Mouse (Mus musculus): ENCODE data around the gene Myt1l.

Myt1l gene

DNA sequence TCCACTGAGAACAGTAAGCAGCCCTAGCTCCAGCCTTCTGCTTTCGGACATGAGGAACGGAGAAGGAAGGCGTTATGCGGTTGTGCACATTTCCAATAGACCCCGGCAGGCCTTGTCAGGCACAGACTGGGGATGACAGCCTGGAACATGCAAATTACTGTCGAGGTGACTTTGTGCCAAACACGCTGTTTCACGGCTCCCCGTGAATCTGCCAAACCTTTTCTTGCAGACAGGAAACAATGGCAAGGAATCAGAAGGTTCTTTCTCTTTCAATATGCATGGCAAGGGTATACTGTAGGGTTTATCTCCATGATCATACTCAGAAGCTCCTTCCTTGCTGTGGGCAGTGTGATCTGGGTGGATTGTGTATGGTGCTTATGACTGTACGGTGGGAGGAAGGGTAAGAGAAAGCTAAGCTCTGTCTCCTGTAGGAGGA lies 127.0 kb downstream of the Myt1l start:
- DNase-seq (ENCODE audit: low read depth in 1 of 2, low spot score in 2 of 2) = no peak

DNA sequence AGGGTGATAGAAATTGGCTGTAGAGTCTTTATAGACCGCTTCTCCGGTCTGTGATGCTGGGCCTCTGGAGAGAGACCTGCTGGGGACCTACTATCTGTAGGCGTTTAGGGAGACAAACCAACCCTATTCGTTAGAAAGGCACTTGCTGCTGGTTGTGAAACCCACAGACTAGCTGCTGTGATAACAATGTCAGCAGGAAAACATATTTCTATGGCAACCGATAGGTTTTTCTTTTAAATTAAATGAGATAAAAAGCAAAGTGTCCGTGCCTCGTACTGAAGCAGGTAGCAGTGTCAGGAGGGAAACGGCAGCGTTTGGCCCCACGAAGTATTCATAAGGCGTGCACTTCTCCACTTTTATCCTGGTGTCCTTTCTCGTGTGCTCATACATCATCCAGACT lies 127.5 kb downstream of the Myt1l start:
- no peak for DNase-seq (ENCODE audit: low read depth in 1 of 2, low spot score in 2 of 2)

DNA sequence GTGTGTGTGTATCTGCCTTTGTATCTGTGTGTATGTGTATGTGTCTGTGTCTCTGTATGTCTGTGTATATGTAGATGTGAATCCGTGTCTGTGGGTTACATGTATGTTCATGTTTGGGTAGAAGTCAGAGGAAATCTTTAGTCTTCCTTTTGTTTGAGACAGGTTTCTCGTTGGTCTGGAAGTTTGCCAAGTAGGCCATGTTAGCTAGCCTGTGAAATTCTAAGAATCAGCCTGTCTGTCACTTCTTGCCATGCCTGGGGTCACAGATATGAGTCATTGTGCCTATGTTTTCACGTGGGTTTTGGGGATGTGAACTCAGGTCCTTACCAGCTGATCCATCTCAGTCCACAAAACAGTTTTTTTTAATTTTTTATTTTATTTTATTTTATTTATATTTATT lies 128.9 kb downstream of the Myt1l start:
- no peak for DNase-seq (ENCODE audit: low read depth in 1 of 2, low spot score in 2 of 2)

DNA sequence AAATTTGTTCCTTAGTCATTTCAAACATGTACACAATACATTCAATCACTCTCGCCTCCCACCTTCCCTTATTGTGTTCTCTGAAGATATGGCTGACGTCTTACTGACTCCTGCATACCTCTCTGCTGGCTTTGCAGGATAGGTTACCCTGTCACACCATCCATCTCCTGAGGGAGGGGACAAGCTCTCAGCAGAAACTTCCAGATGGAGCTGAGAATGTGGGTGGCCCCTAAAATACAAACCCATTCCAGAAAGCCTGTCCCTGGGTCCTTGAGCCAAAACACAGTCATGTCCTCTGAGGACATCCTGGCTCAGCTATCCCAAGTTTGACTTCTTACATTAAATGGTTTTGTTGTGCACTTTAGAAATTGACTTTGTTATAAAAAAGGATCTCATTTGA lies 129.7 kb downstream of the Myt1l start:
- DNase-seq (ENCODE audit: low read depth in 1 of 2, low spot score in 2 of 2) = no peak

DNA sequence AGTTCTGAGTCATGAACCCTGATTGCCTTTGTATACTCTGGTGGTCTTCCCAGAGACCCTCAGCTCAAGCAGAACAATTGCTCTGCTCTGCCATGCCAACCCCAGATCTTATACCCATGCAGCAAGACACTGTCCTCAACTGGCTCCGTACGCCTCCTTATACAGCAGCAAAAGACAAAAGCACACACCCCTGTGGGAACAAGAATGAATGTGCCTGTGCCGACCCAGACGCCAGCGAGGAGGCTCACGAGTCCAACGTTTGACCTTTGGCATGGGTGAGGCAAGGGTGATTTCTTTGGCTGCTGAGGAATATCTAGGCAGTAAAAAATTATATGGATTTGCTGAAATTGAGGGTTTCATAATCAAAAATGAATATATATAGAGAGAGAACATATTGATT lies 143.8 kb downstream of the Myt1l start:
- DNase-seq (ENCODE audit: low read depth in 1 of 2, low spot score in 2 of 2) = no peak

DNA sequence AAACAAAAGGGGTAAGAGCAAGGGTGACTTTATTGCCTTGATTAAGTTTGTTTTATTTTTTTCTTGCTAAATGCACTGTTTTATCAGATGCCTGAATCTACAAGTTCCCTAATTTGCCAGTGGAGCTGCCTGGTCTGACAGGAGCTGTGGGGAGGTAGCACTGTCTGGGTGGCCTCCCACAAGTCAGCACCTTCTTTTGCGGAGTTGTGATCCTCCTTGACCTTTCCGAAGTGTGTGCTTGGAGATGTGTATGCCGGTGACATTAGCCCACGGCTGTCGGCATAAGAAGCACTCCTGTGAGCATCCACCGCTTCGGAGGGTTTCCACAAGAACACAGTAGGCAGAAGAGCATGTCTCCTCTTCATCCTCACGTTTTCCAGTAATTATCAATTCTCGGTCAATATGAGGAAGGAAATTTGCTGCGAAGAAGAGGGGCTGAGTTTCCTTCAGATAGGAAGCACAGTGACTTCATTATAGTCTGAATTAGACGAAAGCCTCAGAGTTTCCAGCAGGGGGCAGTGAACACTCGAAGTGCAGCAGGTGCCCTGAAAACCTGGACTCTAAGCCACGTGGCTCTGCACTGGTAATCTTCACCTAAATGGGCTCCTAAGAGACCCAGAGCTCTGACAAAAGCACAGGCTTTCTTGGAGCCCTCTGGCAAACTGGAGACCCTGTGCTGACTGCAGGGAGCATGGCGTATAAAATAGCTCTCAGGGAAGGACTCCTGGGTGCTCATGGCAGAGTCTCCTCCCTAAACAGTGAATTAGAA lies 147.6 kb downstream of the Myt1l start:
- DNase-seq (ENCODE audit: low read depth in 1 of 2, low spot score in 2 of 2) = no peak

DNA sequence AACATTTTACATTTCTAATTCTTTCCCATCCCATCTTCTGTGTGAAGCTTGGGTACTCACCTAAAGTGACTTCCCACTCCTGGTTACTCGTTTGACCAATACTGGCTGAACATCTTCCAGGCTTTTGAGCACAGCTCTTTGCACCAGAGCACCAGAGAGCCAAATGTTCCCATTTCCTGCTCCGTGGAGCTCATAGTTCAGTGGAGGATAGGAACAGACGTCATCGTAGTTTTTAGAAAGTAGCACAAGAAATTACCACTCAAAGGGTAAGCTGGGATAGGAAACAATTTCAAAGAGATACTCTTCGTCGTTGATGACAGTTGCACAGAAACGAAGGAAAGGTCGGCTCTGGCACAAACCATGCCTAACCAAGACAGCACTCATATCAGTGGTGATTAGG lies 154.2 kb downstream of the Myt1l start:
- DNase-seq (ENCODE audit: low read depth in 1 of 2, low spot score in 2 of 2) = no peak

DNA sequence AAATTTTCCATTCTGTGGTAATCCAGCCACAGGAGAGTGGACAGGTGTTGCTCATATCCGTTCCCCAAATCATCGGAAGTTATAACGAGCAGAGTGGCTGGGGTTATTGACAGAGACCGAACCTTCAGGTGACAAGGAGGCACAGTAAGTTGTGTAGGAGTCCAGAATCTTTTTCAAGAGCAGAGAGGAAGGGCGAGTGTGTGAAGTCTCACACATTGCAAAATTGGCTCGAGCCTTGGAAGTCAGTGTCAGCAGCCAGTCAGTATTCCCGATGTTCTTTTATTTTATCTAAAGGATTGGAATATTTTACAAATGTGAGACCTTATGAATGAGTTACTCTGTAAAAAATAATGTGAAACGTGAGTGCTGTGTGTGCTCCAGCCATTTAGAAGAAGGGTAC lies 154.8 kb downstream of the Myt1l start:
- DNase-seq (ENCODE audit: low read depth in 1 of 2, low spot score in 2 of 2) = no peak

DNA sequence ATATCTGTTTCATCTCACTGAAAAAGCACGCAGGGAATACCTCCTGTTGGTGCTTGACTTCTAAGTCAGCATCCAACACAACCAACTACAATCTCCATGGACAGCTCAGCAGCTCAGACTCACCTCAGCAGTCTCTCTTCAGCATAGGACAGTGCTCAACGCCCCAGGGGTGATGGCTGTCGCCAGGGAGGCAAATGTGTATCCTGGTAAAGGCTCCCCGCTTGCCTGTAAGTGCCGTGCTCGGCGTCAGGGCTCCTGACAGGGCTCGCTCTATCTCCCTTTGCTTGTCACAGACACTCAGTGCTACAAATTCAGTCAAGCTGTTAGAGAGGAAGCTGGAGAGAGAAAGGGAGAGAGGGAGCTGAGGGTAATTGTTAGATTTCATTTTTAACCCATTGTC lies 158.1 kb downstream of the Myt1l start:
- no peak for DNase-seq (ENCODE audit: low read depth in 1 of 2, low spot score in 2 of 2)

DNA sequence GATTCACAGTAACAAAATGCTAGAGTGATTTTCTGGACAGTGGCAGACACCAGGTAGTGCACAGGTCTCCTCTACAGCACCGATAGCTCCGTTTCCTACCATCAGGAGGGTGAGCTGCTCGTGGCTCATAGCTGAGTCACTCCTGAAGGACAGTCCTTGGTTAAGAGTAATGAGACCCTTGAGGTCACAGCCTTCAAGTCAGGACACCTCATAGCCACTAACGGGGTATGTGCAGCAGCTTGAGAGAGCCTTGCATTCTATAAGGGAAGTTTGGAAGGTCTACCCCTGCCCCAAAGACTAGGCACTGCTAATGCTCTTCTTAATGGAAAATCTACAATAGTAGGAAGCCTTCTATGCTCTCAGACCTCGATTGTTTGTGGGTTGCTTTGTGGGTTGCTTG lies 163.4 kb downstream of the Myt1l start:
- DNase-seq (ENCODE audit: low read depth in 1 of 2, low spot score in 2 of 2) = no peak

DNA sequence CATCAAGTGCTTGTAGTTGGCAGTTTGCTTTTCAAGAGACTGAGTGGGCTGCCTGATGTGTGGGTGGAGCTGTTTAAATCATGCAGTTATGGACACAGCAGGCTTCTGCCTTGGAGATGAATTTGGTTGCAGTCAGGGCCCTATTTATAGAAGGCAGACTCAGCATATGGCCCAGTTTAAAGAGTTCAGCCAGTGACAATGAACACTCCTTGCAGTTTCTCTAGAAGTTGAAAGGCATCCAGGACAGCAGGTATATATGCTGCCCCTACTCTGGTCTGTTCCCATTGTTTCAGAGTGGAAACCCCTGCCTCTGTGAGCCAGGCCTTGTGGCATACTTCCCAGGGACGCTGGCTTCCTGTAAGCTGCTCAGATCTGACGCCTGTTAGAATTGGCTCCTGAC lies 167.0 kb downstream of the Myt1l start:
- DNase-seq (ENCODE audit: low read depth in 1 of 2, low spot score in 2 of 2) = no peak

DNA sequence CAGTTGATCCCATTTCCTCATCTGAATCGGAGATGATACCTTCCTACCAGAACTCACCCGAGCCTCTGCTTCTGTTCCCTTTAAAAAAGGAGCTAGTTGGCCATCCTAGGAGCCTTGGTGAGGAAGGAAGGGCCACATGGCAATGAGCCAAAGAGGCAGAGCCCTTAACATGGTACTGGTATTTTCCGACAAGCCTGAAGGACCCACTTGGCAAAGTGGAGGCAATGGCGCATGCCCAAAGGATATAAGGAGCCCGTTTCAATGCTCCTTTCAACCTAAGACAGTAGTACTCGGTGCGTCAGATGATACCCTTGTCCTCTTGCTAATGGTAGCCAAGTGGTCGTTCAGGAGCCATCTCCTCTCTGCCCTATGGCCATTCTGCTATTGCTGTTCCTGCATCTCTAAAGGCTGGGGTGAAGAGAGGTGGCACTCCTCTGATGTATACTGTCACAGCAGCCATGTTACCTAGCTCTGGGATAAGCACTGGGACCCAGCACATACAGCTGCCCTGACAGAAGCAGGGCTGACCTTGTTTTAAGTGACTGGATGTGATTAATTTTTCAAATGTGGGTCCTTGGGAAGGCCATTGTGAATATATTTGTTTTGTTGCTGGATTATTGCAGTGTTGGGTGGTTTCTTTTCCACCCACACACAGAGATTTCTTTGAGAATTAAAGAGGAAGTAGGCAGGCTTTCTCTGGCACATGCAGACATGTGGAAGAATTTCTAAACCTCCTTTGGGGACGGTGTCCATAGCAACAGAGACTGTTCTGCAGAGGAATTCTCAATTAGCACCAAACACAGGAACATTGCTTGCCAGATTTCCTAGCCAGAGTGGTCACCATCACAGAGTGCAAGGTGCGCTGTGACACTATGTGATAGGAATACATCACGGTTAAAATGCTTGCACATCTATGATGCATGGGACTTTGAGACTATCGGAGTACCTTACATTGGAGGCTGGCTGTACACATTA lies 169.6 kb downstream of the Myt1l start:
- no peak for DNase-seq (ENCODE audit: low read depth in 1 of 2, low spot score in 2 of 2)

DNA sequence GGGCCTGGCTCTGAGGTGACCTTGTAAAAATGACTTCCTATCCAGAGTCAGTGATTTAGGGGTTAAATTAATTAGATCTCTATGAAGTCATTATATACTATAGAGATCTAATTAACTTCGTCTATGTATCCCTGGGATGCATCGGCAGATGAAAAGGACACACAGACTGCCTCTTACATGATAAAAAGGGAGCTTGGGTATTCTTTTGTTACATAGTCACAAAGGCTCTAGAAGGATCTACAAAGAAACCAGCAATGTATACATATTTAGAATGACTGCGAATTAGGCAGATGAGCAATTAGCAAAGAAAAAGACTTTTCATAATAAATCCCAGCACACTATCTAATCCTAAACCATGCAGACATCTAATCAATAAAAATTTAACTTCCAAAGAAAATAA lies 170.4 kb downstream of the Myt1l start:
- DNase-seq (ENCODE audit: low read depth in 1 of 2, low spot score in 2 of 2) = no peak

DNA sequence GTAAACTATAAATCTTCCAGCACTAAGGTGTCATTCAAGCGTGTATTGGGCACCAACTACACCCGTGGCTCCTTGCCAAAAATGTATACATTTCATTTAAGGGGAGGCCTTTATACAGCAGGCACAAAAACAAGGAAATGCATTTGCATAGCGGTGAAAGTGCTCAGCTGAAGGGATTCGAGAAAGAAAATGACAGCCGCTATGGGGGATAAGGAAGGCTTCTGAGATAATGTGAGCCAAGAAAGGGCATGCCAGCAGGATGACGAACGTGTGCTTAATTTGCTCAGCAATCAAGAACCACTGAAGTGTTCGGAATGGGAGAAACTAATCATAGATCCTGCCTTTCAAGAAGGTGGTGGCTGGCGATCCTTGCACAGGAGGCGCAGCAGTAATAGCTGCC lies 170.8 kb downstream of the Myt1l start:
- DNase-seq (ENCODE audit: low read depth in 1 of 2, low spot score in 2 of 2) = no peak

DNA sequence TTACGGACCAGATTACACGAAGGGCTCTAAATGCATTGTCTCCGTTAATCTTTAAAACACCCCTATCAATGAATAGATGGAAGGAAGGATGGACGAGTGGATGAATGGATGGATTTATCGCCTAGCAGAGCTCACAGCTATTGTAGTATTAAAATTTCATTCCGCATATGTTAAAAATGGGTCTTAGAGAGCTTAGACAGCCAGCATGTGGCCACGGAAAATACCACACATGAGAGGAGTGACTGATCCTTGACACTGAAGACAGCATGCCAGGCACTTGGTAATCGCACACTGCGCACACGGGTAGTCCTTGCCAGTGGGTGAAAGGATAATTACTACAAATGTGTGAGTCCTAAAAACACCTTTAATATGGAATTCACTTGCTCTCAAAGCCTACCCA lies 171.2 kb downstream of the Myt1l start:
- no peak for DNase-seq (ENCODE audit: low read depth in 1 of 2, low spot score in 2 of 2)

DNA sequence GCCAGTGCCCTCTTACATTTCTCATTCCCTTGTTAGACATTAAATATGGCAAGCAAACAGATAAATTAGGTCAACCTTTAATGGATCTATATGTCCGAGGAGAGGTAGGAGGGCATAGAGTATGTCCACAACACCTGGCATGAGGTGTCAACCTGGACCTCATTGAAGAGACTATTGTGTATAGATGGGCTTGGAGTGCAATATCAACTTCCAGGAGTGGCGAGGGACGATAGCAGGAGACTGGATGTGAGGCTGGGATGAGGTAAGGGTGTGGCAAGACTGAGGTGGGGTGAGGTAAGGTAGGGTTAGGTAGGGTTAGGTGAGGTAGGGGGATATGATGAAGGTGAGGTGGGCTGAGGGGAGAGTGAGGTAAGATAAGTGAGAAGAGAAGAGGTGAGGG lies 171.8 kb downstream of the Myt1l start:
- no peak for DNase-seq (ENCODE audit: low read depth in 1 of 2, low spot score in 2 of 2)

DNA sequence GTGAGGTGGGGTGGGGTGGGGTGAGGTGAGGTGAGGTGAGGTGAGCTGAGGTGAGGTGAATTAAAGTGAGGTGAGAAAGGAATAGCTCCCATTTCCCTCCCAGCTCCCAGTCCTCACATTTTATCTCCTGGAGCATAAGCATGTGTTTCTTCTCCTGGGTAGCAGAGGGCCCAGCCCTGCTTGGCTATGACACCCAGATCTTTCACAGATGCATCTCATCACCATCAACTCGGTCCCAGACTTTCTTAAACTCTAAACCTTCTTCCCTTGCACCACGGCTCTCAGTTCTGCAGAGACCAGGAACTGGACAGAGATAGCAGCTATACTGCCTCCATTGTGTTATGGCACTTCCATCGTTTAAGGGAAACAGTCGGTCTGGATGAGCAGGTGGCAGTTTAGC lies 172.9 kb downstream of the Myt1l start:
- no peak for DNase-seq (ENCODE audit: low read depth in 1 of 2, low spot score in 2 of 2)

DNA sequence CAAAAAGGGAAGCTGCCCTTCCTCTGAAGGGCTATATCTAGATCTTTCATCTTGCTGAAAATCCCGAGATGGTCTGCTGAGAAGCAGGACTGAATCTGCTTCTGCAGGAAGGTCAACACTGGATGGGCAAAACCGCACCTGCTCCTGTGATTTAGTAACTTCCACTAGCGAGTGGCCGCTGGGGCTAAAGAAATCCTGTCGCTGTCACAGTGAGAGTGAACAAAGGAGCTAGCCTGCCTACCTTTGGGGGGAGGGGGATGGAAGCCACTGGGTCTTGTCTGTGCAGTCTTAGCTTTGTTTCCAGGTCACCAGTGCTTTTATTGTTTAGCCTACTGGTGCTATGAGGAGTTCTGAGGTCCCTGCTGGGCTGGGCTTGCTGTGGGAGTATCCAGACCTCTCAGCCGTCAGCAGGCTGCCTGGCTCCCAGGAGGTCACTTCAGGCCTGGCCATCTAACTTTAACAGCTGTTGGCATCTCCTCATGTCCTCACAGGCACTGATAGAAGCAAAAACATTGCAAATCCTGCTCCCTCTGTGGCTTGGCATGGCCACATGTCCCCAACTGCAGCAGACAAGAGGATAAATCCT lies 173.6 kb downstream of the Myt1l start:
- DNase-seq (ENCODE audit: low read depth in 1 of 2, low spot score in 2 of 2) = no peak

DNA sequence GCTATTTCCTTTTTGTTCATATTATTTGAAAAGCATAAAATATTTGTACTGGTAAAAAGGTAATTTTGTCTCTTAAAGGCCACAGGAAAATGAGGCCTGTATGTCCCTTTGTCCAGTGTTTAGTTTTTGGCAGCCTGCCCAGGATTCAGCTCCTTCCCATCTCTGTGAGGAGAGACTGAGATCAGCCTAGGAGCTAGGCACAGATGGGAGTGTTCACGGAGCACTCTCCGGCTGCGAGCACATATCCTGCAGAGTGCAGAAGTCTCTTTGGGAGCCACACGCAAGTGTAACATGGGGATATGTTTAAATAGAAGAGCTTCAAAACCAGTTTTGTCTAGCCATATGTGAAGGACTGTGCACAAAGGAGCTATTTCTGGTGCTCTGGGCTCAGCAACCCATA lies 174.4 kb downstream of the Myt1l start:
- no peak for DNase-seq (ENCODE audit: low read depth in 1 of 2, low spot score in 2 of 2)

DNA sequence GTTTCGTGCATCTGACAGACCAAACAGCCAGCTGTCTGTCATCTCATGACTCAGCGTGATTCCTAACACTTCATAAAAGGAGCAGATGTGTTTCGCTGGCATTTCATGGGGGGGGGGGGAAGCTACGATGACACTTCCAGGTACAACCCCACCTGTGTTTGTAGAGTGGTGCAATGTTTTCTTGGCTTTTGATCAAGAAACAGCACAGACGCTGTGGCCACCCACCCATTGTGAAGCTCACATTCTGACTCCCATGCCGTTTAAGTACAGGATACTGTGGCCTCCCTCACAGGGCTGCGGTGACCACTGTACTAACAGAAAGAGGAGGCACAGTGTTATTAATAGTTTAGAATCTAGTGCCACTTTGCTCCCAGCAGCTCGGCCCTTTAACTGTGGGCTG lies 175.4 kb downstream of the Myt1l start:
- DNase-seq (ENCODE audit: low read depth in 1 of 2, low spot score in 2 of 2) = no peak

DNA sequence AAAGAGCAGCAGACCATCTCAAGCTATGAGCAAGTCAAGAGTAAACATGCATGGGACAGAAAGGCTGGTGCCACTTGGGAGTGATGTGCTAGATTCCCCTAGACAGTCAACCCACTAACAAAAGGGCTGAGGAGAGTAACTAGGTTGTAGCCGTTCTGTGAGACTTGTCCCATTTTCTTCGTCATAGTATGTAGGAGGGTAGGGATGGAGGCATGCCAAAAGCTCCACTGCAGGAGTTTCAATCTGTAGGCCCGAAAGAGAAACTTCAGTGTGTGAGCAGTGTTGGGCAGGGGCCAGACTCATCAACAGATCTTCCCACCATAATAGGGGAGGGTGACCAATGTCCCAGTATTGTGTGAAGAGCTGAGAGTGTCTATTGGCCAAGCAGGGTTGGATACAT lies 178.9 kb downstream of the Myt1l start:
- DNase-seq (ENCODE audit: low read depth in 1 of 2, low spot score in 2 of 2) = no peak

DNA sequence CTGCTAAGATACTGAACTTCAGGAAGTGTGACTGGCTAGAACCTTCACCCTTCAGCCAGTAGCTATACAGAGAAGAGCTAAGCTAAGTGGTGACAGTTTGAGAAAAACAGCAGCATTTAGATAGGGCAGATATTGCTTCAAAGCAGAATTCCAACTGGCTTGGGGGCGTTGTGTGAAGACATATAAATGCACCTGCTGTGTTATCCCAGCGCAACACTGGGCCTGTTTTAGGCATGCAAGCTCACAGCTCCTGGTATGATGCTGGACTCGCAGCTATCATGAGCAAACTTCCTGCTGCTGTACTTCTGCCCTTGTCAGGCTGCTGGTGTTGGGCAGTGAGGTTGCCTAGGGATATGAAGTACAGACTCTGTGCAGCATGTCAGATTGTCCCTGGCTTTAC lies 180.0 kb downstream of the Myt1l start:
- DNase-seq (ENCODE audit: low read depth in 1 of 2, low spot score in 2 of 2) = no peak
